Mouse (Mus musculus): ENCODE results near the gene Endou.

GRCm38 (mm10) chr15:97770280-97770679 lies 39.1 kb upstream of the Endou start:
- TF ChIP-seq POLR2A (IDR thresholded peaks at IDR 0.05; ENCODE audit: insufficient read depth, low read depth, low read length): no peak
- TF ChIP-seq CTCF (IDR thresholded peaks at IDR 0.05; ENCODE audit: insufficient read depth, low read depth, low read length): no peak
